Mouse (Mus musculus) hindbrain, embryonic 13.5 days (tissue): ENCODE results near the gene Ssbp2. TPM values are rescaled to one million over a fixed set of nuclear protein-coding genes. Genes with fewer than 3 reads are reported as not detected.

Source experiments
- ATAC-seq: fragments of 200-750 bp; cut with Nextera tagmentation; 2 replicates; pipeline ENCODE4 v1.8.0; 2017; ENCODE audit warnings: moderate TSS enrichment; ENCODE audit not compliant: low FRiP score
- H3K27ac ChIP-seq: fragments of 300-500 bp; sonication (generic); 2 replicates; pipeline ENCODE4 v1.5.1; 2015; ENCODE audit warnings: inconsistent platforms, mild to moderate bottlenecking, moderate library complexity
- H3K27me3 ChIP-seq: fragments of 300-500 bp; sonication (generic); 2 replicates; pipeline ENCODE4 v1.6.1; 2015; ENCODE audit warnings: mild to moderate bottlenecking, inconsistent platforms
- H3K36me3 ChIP-seq: fragments of 300-500 bp; sonication (generic); 2 replicates; pipeline ENCODE4 v1.6.1; 2015; ENCODE audit warnings: mild to moderate bottlenecking, inconsistent platforms
- H3K4me1 ChIP-seq: fragments of 300-500 bp; sonication (generic); replicated peaks from 2 replicates; pipeline ENCODE4 v1.6.1; 2015; ENCODE audit warnings: inconsistent platforms
- H3K4me2 ChIP-seq: fragments of 300-500 bp; sonication (generic); 2 replicates; pipeline ENCODE4 v1.6.1; 2015; ENCODE audit warnings: inconsistent platforms, mild to moderate bottlenecking, moderate library complexity
- H3K4me3 ChIP-seq: fragments of 300-500 bp; sonication (generic); 2 replicates; pipeline ENCODE4 v1.5.1; 2015; ENCODE audit warnings: mild to moderate bottlenecking, inconsistent platforms
- H3K9ac ChIP-seq: fragments of 300-500 bp; sonication (generic); 2 replicates; pipeline ENCODE4 v1.6.1; 2015; ENCODE audit warnings: mild to moderate bottlenecking, inconsistent platforms
- H3K9me3 ChIP-seq: fragments of 300-500 bp; sonication (generic); 2 replicates; pipeline ENCODE4 v1.6.1; 2016; ENCODE audit warnings: inconsistent platforms
- WGBS: fragments of 180-500 bp; shearing (Covaris S2); methylation state at CpG from one replicate; pipeline ENCODE4 v1.1.7; 2015; 5-methylcytosine and 5-hydroxymethylcytosine counted together
- polyA plus RNA-seq: library from polyadenylated mRNA; unstranded; fragments of >200 nt; fragmentation: Nextera tagmentation; extraction: Ambion mirVana; gene quantifications from 2 replicates; pipeline ENCODE4 v1.2.1, GENCODE M21; 2015

Ssbp2 gene
- polyA plus RNA-seq = 205 and 206 TPM in 2 replicates

GRCm38 (mm10) chr13:91459896-91460620, at the start of gene Ssbp2:
TSS of gene Ssbp2 (plus strand) at chr13:91460283.
- WGBS = 6% methylated on average over 29 of the region's 29 CpGs
- ATAC-seq = peak; percentile 25
- peak within 1 kb of the TSS; percentile 90 for H3K9ac ChIP-seq

DNA sequence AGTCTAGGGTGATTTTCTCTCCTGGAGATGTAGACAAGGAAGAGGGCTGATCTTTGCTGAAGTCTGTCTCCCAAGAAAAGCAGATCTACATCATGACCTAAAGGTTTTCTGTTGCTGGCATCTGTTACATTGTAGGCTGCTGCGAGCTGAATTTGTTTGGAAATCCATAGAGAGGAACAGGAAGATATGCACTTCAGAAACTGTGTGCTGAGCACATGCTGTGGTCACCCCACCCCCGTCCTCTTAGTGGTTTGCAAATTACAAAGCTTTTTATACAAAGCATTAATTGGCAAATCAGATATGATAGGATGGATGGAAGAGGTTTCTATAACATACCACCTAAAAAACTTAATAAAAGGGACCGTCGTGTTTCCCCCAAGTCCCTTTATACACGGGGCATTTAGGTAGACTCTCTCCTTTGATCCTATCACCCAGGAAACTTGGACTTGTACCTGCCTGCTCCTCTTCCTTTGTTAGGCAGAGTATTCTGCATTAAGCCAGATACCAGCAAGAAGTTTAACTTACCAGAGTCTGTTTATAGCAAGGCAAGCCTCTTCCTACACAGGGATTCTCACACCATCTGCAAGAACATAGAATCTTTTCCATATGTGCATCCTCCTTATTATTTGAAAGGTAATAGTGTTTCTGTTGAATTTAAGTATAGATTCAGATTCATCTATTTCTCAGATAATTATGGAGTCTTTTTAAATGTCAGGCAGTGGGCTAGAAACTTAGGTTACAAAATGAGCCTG, 46.2 kb upstream of the Ssbp2 start:
- no peak for ATAC-seq
- H3K4me1 ChIP-seq = no peaks in the 10 kb centered on the region
- H3K9me3 ChIP-seq = no peaks in the 10 kb centered on the region
- H3K36me3 ChIP-seq = no peaks in the 10 kb centered on the region
- H3K4me2 ChIP-seq = no peak overlapping the region
- H3K9ac ChIP-seq = no peak overlapping the region
- no peak overlapping the region for H3K4me3 ChIP-seq
- WGBS = 88% methylated on average over 5 of the region's 5 CpGs
- H3K27ac ChIP-seq = no peak overlapping the region
- no peaks in the 10 kb centered on the region for H3K27me3 ChIP-seq

More at GRCm38 (mm10) chr13:91459896-91460620, at the start of gene Ssbp2:
- H3K4me1 ChIP-seq = peaks cover 26% of the 10 kb centered on the region
- H3K27me3 ChIP-seq = no peaks in the 10 kb centered on the region
- H3K9me3 ChIP-seq = no peaks in the 10 kb centered on the region
- no peaks in the 10 kb centered on the region for H3K36me3 ChIP-seq
- H3K27ac ChIP-seq = peak within 1 kb of the TSS; percentile 97
- H3K4me3 ChIP-seq = peak within 1 kb of the TSS; percentile 95
- peak within 1 kb of the TSS; percentile 88 for H3K4me2 ChIP-seq

- WGBS = 85% methylated on average over 4 of the region's 4 CpGs
- no peak for ATAC-seq
- H3K9ac ChIP-seq = no peak overlapping the region
- H3K4me3 ChIP-seq = no peak overlapping the region
- H3K27me3 ChIP-seq = no peaks in the 10 kb centered on the region
- no peak overlapping the region for H3K4me2 ChIP-seq
- no peak overlapping the region for H3K27ac ChIP-seq
- H3K9me3 ChIP-seq = no peaks in the 10 kb centered on the region
- no peaks in the 10 kb centered on the region for H3K36me3 ChIP-seq
- H3K4me1 ChIP-seq = 0 out of 2 replicates have a peak, but pooled peaks cover 2% of the 10 kb centered on the region
Measured at GRCm38 (mm10) chr13:91415896-91416295, 44.2 kb upstream of the Ssbp2 start.

DNA sequence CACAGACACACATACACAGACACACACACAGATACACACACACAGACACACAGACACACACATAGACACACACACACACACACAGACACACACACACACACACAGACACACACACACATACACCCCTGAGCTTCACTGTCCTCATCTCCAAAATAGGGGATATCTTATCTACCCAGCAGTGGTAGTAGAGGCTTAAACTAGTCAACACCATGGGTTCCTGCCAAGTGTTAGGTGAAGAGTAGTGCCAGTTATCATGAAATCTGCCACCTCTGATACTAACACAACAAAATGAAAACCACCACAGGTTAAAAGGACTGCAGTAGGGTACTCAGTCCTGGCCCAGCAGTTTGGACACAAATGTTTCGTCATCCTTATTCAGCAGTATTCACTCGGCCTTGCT, 43.4 kb upstream of the Ssbp2 start:
- Histone ChIP-seq H3K4me3 (no peak overlapping the region), H3K36me3 (no peaks in the 10 kb centered on the region), H3K27ac (no peak overlapping the region), H3K27me3 (no peaks in the 10 kb centered on the region), H3K9ac (no peak overlapping the region), H3K9me3 (no peaks in the 10 kb centered on the region), H3K4me1 (peaks cover 10% of the 10 kb centered on the region), H3K4me2 (no peak overlapping the region)
- no peak for ATAC-seq
- WGBS = 88% methylated on average over 2 of the region's 2 CpGs

- H3K4me2 ChIP-seq = 0 out of 2 replicates have a peak overlapping the region, but pooled peaks have one; percentile 15
- no peak overlapping the region for H3K27ac ChIP-seq
- no peaks in the 10 kb centered on the region for H3K9me3 ChIP-seq
- no peaks in the 10 kb centered on the region for H3K36me3 ChIP-seq
- WGBS = 42% methylated on average over 9 of the region's 9 CpGs
- no peak overlapping the region for H3K9ac ChIP-seq
- H3K4me3 ChIP-seq = no peak overlapping the region
- H3K4me1 ChIP-seq = peaks cover 15% of the 10 kb centered on the region
- no peaks in the 10 kb centered on the region for H3K27me3 ChIP-seq
- 0 out of 2 replicates have a peak, but pooled peaks have one; percentile 49 for ATAC-seq
Measured at GRCm38 (mm10) chr13:91421387-91421949, 38.6 kb upstream of the Ssbp2 start.

- Histone ChIP-seq H3K9ac (no peak overlapping the region), H3K27ac (no peak overlapping the region), H3K4me2 (no peak overlapping the region), H3K36me3 (no peaks in the 10 kb centered on the region), H3K9me3 (no peaks in the 10 kb centered on the region), H3K27me3 (no peaks in the 10 kb centered on the region), H3K4me3 (no peak overlapping the region), H3K4me1 (peaks cover 20% of the 10 kb centered on the region)
- no peak for ATAC-seq
- WGBS = 64% methylated on average over 5 of the region's 5 CpGs
Measured at GRCm38 (mm10) chr13:91430867-91431266, 29.2 kb upstream of the Ssbp2 start.

DNA sequence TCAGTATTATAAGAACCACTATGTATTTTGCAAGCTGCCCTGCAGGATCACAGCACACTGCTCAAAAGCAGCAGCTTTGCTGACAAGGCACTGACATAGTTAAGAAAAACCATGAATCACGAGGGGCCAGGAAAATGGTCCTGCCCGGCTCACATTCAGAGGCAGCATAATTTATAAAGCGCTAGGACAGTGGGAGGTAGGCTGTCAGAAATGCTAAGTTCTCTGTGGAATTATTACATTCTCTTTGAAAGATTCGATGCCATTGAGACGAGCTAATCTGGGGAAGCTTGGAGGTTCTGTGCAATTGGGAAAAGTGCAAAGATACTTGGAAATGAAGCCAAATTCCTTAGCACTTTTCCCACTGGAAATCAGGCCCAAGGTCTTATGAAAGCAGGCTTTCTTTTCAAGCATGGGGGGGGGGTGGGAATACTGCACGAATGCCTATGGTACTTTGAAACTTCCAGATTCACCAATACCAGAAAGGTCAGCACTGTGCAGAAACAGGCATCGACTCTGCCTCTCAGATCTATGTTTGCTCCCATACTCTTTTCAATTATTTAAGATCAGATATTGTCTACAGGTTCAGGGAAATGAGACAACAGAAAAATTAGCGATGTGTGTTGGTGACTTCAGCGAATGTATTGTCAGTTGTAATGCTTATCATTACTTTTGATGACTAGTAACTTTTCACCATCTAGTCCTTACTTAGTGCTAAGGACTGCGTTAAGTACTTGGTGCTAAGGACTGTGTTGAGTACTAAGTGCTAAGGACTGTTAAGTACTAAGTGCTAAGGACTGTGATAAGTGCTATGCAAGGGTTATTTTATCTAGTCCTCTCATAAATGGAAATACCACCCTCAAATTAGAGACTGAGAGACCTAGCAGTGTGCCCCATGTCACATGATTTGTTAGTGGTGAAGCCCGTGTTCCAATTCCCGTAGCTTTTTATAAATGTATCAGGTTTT, 28.4 kb upstream of the Ssbp2 start:
- peak; percentile 61; the same call in 1 of the 2 replicates for ATAC-seq

GRCm38 (mm10) chr13:91433021-91433420, 27.1 kb upstream of the Ssbp2 start:
- H3K4me1 ChIP-seq = peaks cover 15% of the 10 kb centered on the region
- no peak overlapping the region for H3K4me3 ChIP-seq
- H3K27me3 ChIP-seq = no peaks in the 10 kb centered on the region
- H3K36me3 ChIP-seq = no peaks in the 10 kb centered on the region
- H3K27ac ChIP-seq = no peak overlapping the region
- WGBS = 82% methylated on average over 11 of the region's 11 CpGs
- H3K9me3 ChIP-seq = no peaks in the 10 kb centered on the region
- H3K4me2 ChIP-seq = no peak overlapping the region
- no peak overlapping the region for H3K9ac ChIP-seq
- no peak for ATAC-seq

More for the DNA sequence above, 28.4 kb upstream of the Ssbp2 start:
- Histone ChIP-seq H3K4me3 (no peak overlapping the region), H3K4me2 (no peak overlapping the region), H3K9me3 (no peaks in the 10 kb centered on the region), H3K9ac (no peak overlapping the region), H3K36me3 (no peaks in the 10 kb centered on the region), H3K4me1 (peaks cover 15% of the 10 kb centered on the region), H3K27ac (peak overlapping the region; percentile 35; the same call in 1 of the 2 replicates), H3K27me3 (no peaks in the 10 kb centered on the region)
- 49% methylated on average over 12 of the region's 12 CpGs for WGBS

- no peak overlapping the region for H3K4me2 ChIP-seq
- ATAC-seq = no peak
- no peak overlapping the region for H3K4me3 ChIP-seq
- no peak overlapping the region for H3K9ac ChIP-seq
- H3K27me3 ChIP-seq = no peaks in the 10 kb centered on the region
- H3K27ac ChIP-seq = no peak overlapping the region
- H3K4me1 ChIP-seq = no peaks in the 10 kb centered on the region
- no peaks in the 10 kb centered on the region for H3K36me3 ChIP-seq
- H3K9me3 ChIP-seq = no peaks in the 10 kb centered on the region
- 52% methylated on average over 3 of the region's 3 CpGs for WGBS
Measured at GRCm38 (mm10) chr13:91437931-91438330, 22.2 kb upstream of the Ssbp2 start.

- Histone ChIP-seq H3K4me1 (no peaks in the 10 kb centered on the region), H3K27me3 (no peaks in the 10 kb centered on the region), H3K4me3 (no peak overlapping the region), H3K27ac (no peak overlapping the region), H3K9ac (no peak overlapping the region), H3K4me2 (no peak overlapping the region), H3K9me3 (no peaks in the 10 kb centered on the region), H3K36me3 (no peaks in the 10 kb centered on the region)
- 98% methylated on average over 5 of the region's 5 CpGs for WGBS
- ATAC-seq = no peak
Measured at GRCm38 (mm10) chr13:91441476-91441875, 18.6 kb upstream of the Ssbp2 start.

DNA sequence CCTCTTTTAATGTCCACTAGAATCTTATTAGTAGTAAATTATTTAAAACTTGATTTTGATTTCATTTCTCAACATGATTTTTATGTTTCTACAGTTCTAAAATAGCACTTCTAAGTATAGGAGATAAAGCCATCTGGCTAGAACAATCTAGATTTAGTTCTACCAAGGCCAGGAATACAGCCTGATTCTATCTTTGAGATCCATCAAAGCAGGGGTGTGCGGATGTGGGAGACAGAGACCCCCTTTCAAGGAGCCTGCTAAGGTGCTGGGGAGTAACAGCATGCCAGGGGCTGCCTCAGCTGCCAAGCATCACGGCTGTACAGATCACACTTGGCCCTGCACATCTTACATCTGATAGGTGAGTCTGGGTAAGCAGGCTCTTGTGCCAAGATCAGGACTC, 13.4 kb upstream of the Ssbp2 start:
- no peak overlapping the region for H3K27ac ChIP-seq
- no peak overlapping the region for H3K9ac ChIP-seq
- no peaks in the 10 kb centered on the region for H3K27me3 ChIP-seq
- WGBS = 81% methylated on average over 2 of the region's 2 CpGs
- no peak overlapping the region for H3K4me3 ChIP-seq
- ATAC-seq = no peak
- no peak overlapping the region for H3K4me2 ChIP-seq
- H3K9me3 ChIP-seq = no peaks in the 10 kb centered on the region
- no peaks in the 10 kb centered on the region for H3K4me1 ChIP-seq
- H3K36me3 ChIP-seq = no peaks in the 10 kb centered on the region
